Mouse (Mus musculus): ENCODE results near the gene Armc10.

GRCm38 (mm10) chr5:21663081-21663480 is 17.5 kb downstream of the Armc10 start:
- TF ChIP-seq CTCF (IDR thresholded peaks at IDR 0.05; ENCODE audit: insufficient read depth, low read length) (no peak), POLR2A (IDR thresholded peaks at IDR 0.05; ENCODE audit: borderline replicate concordance, extremely low read depth, low read depth, low read length) (no peak)
